Mouse (Mus musculus): ENCODE data around the gene Lpar1. TPM values are rescaled to one million over a fixed set of nuclear protein-coding genes. Genes with fewer than 3 reads are reported as not detected.

Gene Lpar1
- polyA plus RNA-seq, 1 experiment from 2014 or later, result 44.4 TPM

GRCm38 (mm10) chr4:58419225-58419624 lies 134.5 kb downstream of the Lpar1 start:
- H3K9me3 ChIP-seq (ENCODE audit: control insufficient read depth, low read length), result no peaks in the 10 kb centered on the region
- H3K9ac ChIP-seq (ENCODE audit: low read length), result no peak overlapping the region
- no peaks in the 10 kb centered on the region for H3K27me3 ChIP-seq (ENCODE audit: control insufficient read depth, insufficient read depth, low read depth, low read length)
- ATAC-seq (ENCODE audit: low read depth), result 0 out of 2 replicates have a peak, but pooled peaks have one; percentile 43
- H3K4me3 ChIP-seq (ENCODE audit: low read length), result no peak overlapping the region
- no peak overlapping the region for H3K27ac ChIP-seq (ENCODE audit: low read length)
- WGBS, result 22% methylated on average over 5 of the region's 5 CpGs
- no peaks in the 10 kb centered on the region for H3K36me3 ChIP-seq (ENCODE audit: control insufficient read depth, insufficient read depth, low read length)
- peaks cover 4% of the 10 kb centered on the region for H3K4me1 ChIP-seq (replicated peaks; ENCODE audit: control insufficient read depth, insufficient read depth, low read length)
- no peak overlapping the region for H3K4me2 ChIP-seq (ENCODE audit: low read depth, low read length)

- Histone ChIP-seq H3K4me1 (replicated peaks; ENCODE audit: control insufficient read depth, insufficient read depth, low read length) (peaks cover 4% of the 10 kb centered on the region), H3K4me3 (ENCODE audit: low read length) (no peak overlapping the region), H3K9me3 (ENCODE audit: control insufficient read depth, low read length) (no peaks in the 10 kb centered on the region), H3K27me3 (ENCODE audit: control insufficient read depth, insufficient read depth, low read depth, low read length) (no peaks in the 10 kb centered on the region), H3K9ac (ENCODE audit: low read length) (no peak overlapping the region), H3K4me2 (ENCODE audit: low read depth, low read length) (no peak overlapping the region), H3K27ac (ENCODE audit: low read length) (no peak overlapping the region), H3K36me3 (ENCODE audit: control insufficient read depth, insufficient read depth, low read length) (no peaks in the 10 kb centered on the region)
- no peak for ATAC-seq (ENCODE audit: low read depth)
- 46% methylated on average over 4 of the region's 4 CpGs for WGBS
These were observed 136.4 kb downstream of the Lpar1 start for GRCm38 (mm10) chr4:58417319-58417718.

- Histone ChIP-seq H3K27me3 (ENCODE audit: control insufficient read depth, insufficient read depth, low read depth, low read length) (no peaks in the 10 kb centered on the region), H3K9me3 (ENCODE audit: control insufficient read depth, low read length) (no peaks in the 10 kb centered on the region), H3K4me3 (ENCODE audit: low read length) (no peak overlapping the region), H3K9ac (ENCODE audit: low read length) (no peak overlapping the region), H3K36me3 (ENCODE audit: control insufficient read depth, insufficient read depth, low read length) (no peaks in the 10 kb centered on the region), H3K4me1 (replicated peaks; ENCODE audit: control insufficient read depth, insufficient read depth, low read length) (peaks cover 4% of the 10 kb centered on the region), H3K27ac (ENCODE audit: low read length) (no peak overlapping the region), H3K4me2 (ENCODE audit: low read depth, low read length) (no peak overlapping the region)
- ATAC-seq (ENCODE audit: low read depth), result no peak
- 93% methylated on average over 3 of the region's 3 CpGs for WGBS
These were observed 138.2 kb downstream of the Lpar1 start for GRCm38 (mm10) chr4:58415537-58415936.

GRCm38 (mm10) chr4:58413188-58414185 lies 140.2 kb downstream of the Lpar1 start:
- H3K27ac ChIP-seq (ENCODE audit: low read length), result peak overlapping the region; percentile 18; the same call in 1 of the 2 replicates
- WGBS, result 54% methylated on average over 13 of the region's 13 CpGs
- peak; percentile 31; the same call in 1 of the 2 replicates for ATAC-seq (ENCODE audit: low read depth)

GRCm38 (mm10) chr4:58401973-58402501 lies 151.7 kb downstream of the Lpar1 start:
- H3K36me3 ChIP-seq (ENCODE audit: control insufficient read depth, insufficient read depth, low read length), result no peaks in the 10 kb centered on the region
- WGBS, result 63% methylated on average over 4 of the region's 4 CpGs
- H3K9ac ChIP-seq (ENCODE audit: low read length), result no peak overlapping the region
- H3K4me1 ChIP-seq (replicated peaks; ENCODE audit: control insufficient read depth, insufficient read depth, low read length), result peaks cover 3% of the 10 kb centered on the region; the same call in 1 of the 2 replicates
- no peaks in the 10 kb centered on the region for H3K9me3 ChIP-seq (ENCODE audit: control insufficient read depth, low read length)
- H3K4me2 ChIP-seq (ENCODE audit: low read depth, low read length), result no peak overlapping the region
- ATAC-seq (ENCODE audit: low read depth), result peak; percentile 23; the same call in 1 of the 2 replicates
- H3K27ac ChIP-seq (ENCODE audit: low read length), result no peak overlapping the region
- no peak overlapping the region for H3K4me3 ChIP-seq (ENCODE audit: low read length)
- H3K27me3 ChIP-seq (ENCODE audit: control insufficient read depth, insufficient read depth, low read depth, low read length), result no peaks in the 10 kb centered on the region

More at GRCm38 (mm10) chr4:58413188-58414185, 140.2 kb downstream of the Lpar1 start:
- H3K4me3 ChIP-seq (ENCODE audit: low read length), result no peak overlapping the region
- peaks cover 4% of the 10 kb centered on the region for H3K4me1 ChIP-seq (replicated peaks; ENCODE audit: control insufficient read depth, insufficient read depth, low read length)
- H3K36me3 ChIP-seq (ENCODE audit: control insufficient read depth, insufficient read depth, low read length), result no peaks in the 10 kb centered on the region
- H3K27me3 ChIP-seq (ENCODE audit: control insufficient read depth, insufficient read depth, low read depth, low read length), result no peaks in the 10 kb centered on the region
- no peaks in the 10 kb centered on the region for H3K9me3 ChIP-seq (ENCODE audit: control insufficient read depth, low read length)
- H3K9ac ChIP-seq (ENCODE audit: low read length), result no peak overlapping the region
- H3K4me2 ChIP-seq (ENCODE audit: low read depth, low read length), result no peak overlapping the region

GRCm38 (mm10) chr4:58400861-58401341 lies 152.8 kb downstream of the Lpar1 start:
- Histone ChIP-seq H3K4me1 (replicated peaks; ENCODE audit: control insufficient read depth, insufficient read depth, low read length) (peaks cover 3% of the 10 kb centered on the region; the same call in 1 of the 2 replicates), H3K9me3 (ENCODE audit: control insufficient read depth, low read length) (no peaks in the 10 kb centered on the region), H3K27ac (ENCODE audit: low read length) (no peak overlapping the region), H3K36me3 (ENCODE audit: control insufficient read depth, insufficient read depth, low read length) (no peaks in the 10 kb centered on the region), H3K9ac (ENCODE audit: low read length) (no peak overlapping the region), H3K27me3 (ENCODE audit: control insufficient read depth, insufficient read depth, low read depth, low read length) (no peaks in the 10 kb centered on the region), H3K4me3 (ENCODE audit: low read length) (no peak overlapping the region), H3K4me2 (ENCODE audit: low read depth, low read length) (no peak overlapping the region)
- WGBS, result 58% methylated on average over 12 of the region's 12 CpGs
- peak; percentile 74 for ATAC-seq (ENCODE audit: low read depth)

Small RNAs within 50 kb of the gene (microRNA-seq; reads per million reads assigned to microRNA genes)
- 2.2 reads per million, percentile 4 among the genes with 10 or more reads in this experiment for gene Mir3095

Other genes starting within 250 kb of the Lpar1 start
- gene Olfr267, start 233.8 kb upstream of the Lpar1 start, polyA plus RNA-seq (2015; fragmentation: Nextera tagmentation; extraction: Ambion mirVana), result not detected in 2 replicates